Mouse (Mus musculus) small intestine, adult 2 months (tissue): ENCODE results near the gene Zfp566. TPM values are rescaled to one million over a fixed set of nuclear protein-coding genes. Genes with fewer than 3 reads are reported as not detected.

Experiments used
- H3K27ac ChIP-seq: fragments of 200-500 bp; 2 replicates; pipeline ENCODE4 v1.5.1; 2012; ENCODE audit warnings: low read depth, low read length, control low read depth, inconsistent platforms; ENCODE audit not compliant: insufficient read depth
- H3K27me3 ChIP-seq: fragments of 200-500 bp; 2 replicates; pipeline ENCODE4 v1.6.1; 2012; ENCODE audit warnings: mild to moderate bottlenecking, moderate library complexity, low read length, inconsistent platforms; ENCODE audit not compliant: control insufficient read depth, insufficient read depth
- H3K36me3 ChIP-seq: fragments of 200-500 bp; 2 replicates; pipeline ENCODE4 v1.6.1; 2012; ENCODE audit warnings: mild to moderate bottlenecking, low read length, control low read depth, inconsistent platforms; ENCODE audit not compliant: control insufficient read depth, insufficient read depth
- H3K4me1 ChIP-seq: fragments of 200-500 bp; 2 replicates; pipeline ENCODE4 v1.6.1; 2012; ENCODE audit warnings: low read length, inconsistent platforms, mixed read lengths; ENCODE audit not compliant: control insufficient read depth, insufficient read depth, insufficient read length
- H3K4me3 ChIP-seq: fragments of 200-500 bp; 2 replicates; pipeline ENCODE4 v1.5.1; 2012; ENCODE audit warnings: low read depth, mild to moderate bottlenecking, control low read depth, inconsistent platforms, low read length, moderate library complexity
- CTCF ChIP-seq: fragments of 200-500 bp; IDR thresholded peaks from 2 replicates; pipeline ENCODE4 v1.5.1; 2012; ENCODE audit warnings: low read depth, mild to moderate bottlenecking, control low read depth, inconsistent platforms, low read length, moderate library complexity, mixed read lengths; ENCODE audit not compliant: insufficient replicate concordance, insufficient read length; ENCODE audit errors: extremely low read depth
- POLR2A ChIP-seq: fragments of 200-500 bp; IDR thresholded peaks from 2 replicates; pipeline ENCODE4 v1.6.1; 2012; ENCODE audit warnings: low read depth, mild to moderate bottlenecking, control low read depth, inconsistent platforms, low read length, moderate library complexity
- WGBS: fragments of 180-500 bp; shearing (Covaris S2); methylation state at CpG from one replicate; pipeline ENCODE4 v1.1.7; 2018; 5-methylcytosine and 5-hydroxymethylcytosine counted together
- polyA plus RNA-seq: library from polyadenylated mRNA; depleted of rRNA; stranded (reverse); fragments of >200 nt; gene quantifications from 2 replicates; pipeline ENCODE4 v1.2.3, GENCODE M21; 2012

Zfp566 gene
- polyA plus RNA-seq, 1 experiment: 0.95 TPM

- peaks cover 9% of the 10 kb centered on the region; the same call in 1 of the 2 replicates for H3K4me1 ChIP-seq
- no peak overlapping the region; the same call in 1 of the 2 replicates for H3K27ac ChIP-seq
- H3K4me3 ChIP-seq: peak overlapping the region; percentile 52
- TF ChIP-seq CTCF: peak; percentile 22; the same call in 1 of the 2 replicates
- TF ChIP-seq POLR2A: no peak
- no peaks in the 10 kb centered on the region for H3K36me3 ChIP-seq
- H3K27me3 ChIP-seq: no peaks in the 10 kb centered on the region
- WGBS: 3% methylated on average over 9 of the region's 9 CpGs
Observed at GRCm38 (mm10) chr7:30090970-30091585, 751 bp upstream of the Zfp566 start.

DNA sequence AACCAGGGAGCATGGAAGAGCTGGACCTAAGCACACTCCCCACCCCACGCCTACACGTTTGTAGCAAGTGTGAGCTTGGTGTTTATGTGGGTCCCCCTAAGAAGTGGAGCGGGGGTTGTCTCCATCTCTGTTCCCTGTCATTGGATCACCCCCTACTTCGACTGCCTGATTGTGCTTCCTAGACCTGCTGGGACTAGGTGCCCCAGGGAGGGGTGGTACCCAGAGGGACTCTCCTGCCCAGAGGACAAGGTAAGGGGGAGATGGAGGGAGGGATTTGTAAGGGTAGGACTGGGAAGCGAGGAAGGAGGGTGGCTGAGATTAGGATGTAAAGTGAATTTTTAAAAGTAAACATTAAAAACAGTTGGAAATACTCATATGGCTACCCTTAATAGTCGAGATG, 922 bp downstream of the Zfp566 start:
- H3K4me1 ChIP-seq: peaks cover 6% of the 10 kb centered on the region
- no peak overlapping the region for H3K4me3 ChIP-seq
- no peak overlapping the region for H3K27ac ChIP-seq

GRCm38 (mm10) chr7:30086524-30086923, 3.8 kb downstream of the Zfp566 start:
- peaks cover 3% of the 10 kb centered on the region for H3K4me1 ChIP-seq
- 73% methylated on average over 9 of the region's 9 CpGs for WGBS
- no peaks in the 10 kb centered on the region for H3K27me3 ChIP-seq
- no peaks in the 10 kb centered on the region for H3K36me3 ChIP-seq
- TF ChIP-seq CTCF (no peak), POLR2A (no peak)
- no peak overlapping the region for H3K27ac ChIP-seq
- H3K4me3 ChIP-seq: no peak overlapping the region

More for the DNA sequence above, 922 bp downstream of the Zfp566 start:
- Histone ChIP-seq H3K27me3 (no peaks in the 10 kb centered on the region), H3K36me3 (no peaks in the 10 kb centered on the region)
- 32% methylated on average over 6 of the region's 6 CpGs for WGBS
- no peak for TF ChIP-seq CTCF
- TF ChIP-seq POLR2A: no peak

DNA sequence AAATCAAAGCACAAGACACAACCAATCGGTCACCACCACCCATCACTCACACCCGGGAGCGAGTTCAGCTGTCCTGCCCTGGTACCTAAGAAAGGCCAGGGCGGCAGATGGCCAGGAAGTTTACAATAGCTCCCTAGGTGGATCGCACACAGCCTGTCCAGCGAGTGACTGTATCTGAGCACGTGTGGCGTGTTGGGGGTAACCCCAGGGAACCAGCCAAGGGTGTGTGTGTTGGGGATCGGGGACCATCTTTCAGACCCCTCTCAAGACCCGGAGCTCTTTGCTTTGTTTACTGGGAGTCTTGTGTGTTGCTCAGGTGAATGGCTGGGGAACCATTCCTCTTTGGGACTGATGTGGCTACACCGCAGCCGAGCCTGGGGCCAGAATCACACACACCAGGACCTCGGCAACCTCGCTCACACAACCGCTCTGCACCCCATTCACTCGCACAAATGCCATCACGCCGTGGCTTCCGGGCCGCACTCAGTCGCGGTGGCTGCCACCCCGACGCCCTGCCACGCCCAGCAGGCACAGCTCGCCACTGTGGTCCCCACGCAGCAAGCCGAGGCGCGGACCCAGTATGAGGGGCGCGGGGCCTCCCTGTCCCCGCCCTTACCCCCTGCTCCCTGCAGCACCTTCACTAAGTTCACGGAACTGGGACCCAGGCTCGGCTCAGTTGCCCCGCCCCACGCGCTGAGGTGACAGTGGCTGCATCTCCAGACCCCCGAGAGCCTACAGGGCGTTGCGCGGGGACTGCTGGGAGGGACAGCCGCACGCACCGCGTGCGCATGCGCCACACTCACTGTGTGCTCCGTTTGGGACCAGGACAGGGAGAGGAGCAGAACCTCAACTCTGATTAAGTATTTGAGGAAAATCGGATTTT, 17.9 kb downstream of the Zfp566 start, which contains the start of gene Zfp82:
Zfp82 (minus strand) TSS at position 755 of the 883 bp plus-strand sequence.
- H3K4me3 ChIP-seq: peak within 1 kb of the TSS; percentile 72
- whole genome bisulfite sequencing: 1% methylated on average over 50 of the region's 50 CpGs
- TF ChIP-seq CTCF (no peak), POLR2A (no peak)
- no peaks in the 10 kb centered on the region for H3K27me3 ChIP-seq
- H3K36me3 ChIP-seq: no peaks in the 10 kb centered on the region
- no peaks in the 10 kb centered on the region for H3K4me1 ChIP-seq
- no peak within 1 kb of the TSS for H3K27ac ChIP-seq

- WGBS: 87% methylated on average over 5 of the region's 5 CpGs
- no peaks in the 10 kb centered on the region for H3K4me1 ChIP-seq
- no peaks in the 10 kb centered on the region for H3K27me3 ChIP-seq
Observed at GRCm38 (mm10) chr7:30064622-30065021, 25.7 kb downstream of the Zfp566 start.

DNA sequence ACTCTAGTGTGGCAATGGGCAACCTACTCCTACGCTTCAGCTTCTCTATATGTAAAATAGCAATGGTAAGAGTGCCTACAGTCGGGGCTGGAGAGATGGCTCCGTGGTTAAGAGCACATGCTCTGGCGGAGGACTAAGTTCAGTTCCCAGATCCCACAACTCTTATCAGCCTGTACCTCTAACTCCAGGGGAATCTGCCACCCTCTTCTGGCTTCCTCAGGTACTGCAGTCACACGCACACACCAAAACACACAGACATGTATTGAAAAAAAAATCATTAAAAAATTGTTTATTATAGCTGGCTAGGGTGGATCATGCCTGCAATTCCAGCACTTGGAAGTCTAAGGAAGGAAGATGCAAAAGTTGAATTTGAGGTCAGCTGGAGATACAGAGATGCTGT, 27.8 kb downstream of the Zfp566 start:
- 89% methylated on average over 5 of the region's 5 CpGs for WGBS
- no peak for TF ChIP-seq POLR2A
- TF ChIP-seq CTCF: peak; percentile 23; the same call in 1 of the 2 replicates

More at GRCm38 (mm10) chr7:30064622-30065021, 25.7 kb downstream of the Zfp566 start:
- Histone ChIP-seq H3K27ac (no peak overlapping the region), H3K4me3 (no peak overlapping the region), H3K36me3 (peaks cover 2% of the 10 kb centered on the region; the same call in 1 of the 2 replicates)
- TF ChIP-seq POLR2A (no peak), CTCF (no peak)

DNA sequence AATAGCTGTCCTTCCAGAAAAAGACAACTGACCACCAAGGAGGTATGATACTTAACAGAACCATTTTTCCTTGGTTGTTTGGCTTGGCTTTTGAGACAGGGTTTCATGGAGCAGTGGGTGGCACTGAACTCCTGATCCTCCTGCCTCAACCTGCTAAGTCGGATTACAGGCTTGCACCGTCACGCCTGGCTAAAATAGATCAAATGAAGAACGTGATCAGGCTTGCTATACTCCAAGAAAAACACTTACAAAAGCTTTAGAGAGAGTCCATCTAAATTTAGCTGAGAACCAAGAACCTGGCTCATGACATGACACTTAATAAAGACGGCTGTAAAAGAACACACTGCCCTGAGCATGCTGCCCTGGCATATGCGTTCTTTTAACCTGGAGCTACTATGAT, 30.0 kb downstream of the Zfp566 start:
- TF ChIP-seq CTCF: no peak
- TF ChIP-seq POLR2A: no peak
- no peaks in the 10 kb centered on the region for H3K27me3 ChIP-seq
- H3K27ac ChIP-seq: no peak overlapping the region
- WGBS: 91% methylated on average over 6 of the region's 6 CpGs
- no peak overlapping the region for H3K4me3 ChIP-seq
- no peaks in the 10 kb centered on the region for H3K4me1 ChIP-seq
- H3K36me3 ChIP-seq: peaks cover 4% of the 10 kb centered on the region; the same call in 1 of the 2 replicates

More for the DNA sequence above, 27.8 kb downstream of the Zfp566 start:
- Histone ChIP-seq H3K36me3 (peaks cover 2% of the 10 kb centered on the region; the same call in 1 of the 2 replicates), H3K4me1 (no peaks in the 10 kb centered on the region), H3K27ac (no peak overlapping the region), H3K27me3 (no peaks in the 10 kb centered on the region), H3K4me3 (no peak overlapping the region)
